Mouse (Mus musculus) mouse embryonic stem cell (cell line): ENCODE data around the gene Cfap126.
"Not testable (repeated sequence)": the region's sequence is repeated elsewhere in the genome, so short reads cannot be mapped to it uniquely, and the experiment has no call there.

Source experiments
- in situ Hi-C, 2 experiments: fragments of 300-500 bp; cut with MboI; formaldehyde crosslinking; loops; 1 replicate in 1 of 2; 3 replicates in 1 of 2; pipeline ENCODE4 v1.14.3; 2019 to 2020; ENCODE audit warnings: low sequenced_read_pairs in 2 of 2, low pct_unique_long_range_greater_than_20kb in 1 of 2, mixed read lengths in 1 of 2; ENCODE audit not compliant: unreplicated experiment in 1 of 2

Gene Cfap126

DNA sequence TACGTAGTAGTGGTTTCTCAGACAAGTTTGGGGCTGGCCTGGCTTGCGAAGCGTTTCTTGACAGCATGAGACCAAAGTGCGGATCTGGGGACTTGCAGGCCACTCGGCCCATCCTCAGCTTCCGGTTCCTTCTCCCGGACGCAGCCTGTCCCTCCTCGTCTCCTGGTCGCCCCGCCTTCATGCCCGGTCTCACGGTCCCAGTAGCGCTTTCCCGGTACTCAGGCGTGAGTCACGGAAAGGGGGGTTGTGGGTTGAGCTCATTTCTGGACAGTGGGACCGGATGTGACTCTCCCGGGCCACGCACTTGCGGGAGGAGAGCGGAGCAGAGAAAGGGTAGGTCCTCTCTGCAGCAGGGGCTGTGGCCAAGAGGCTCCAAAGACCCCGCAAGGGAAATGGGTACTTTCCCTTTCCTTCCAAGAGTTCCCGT is at the start of gene Cfap126:
Gene Cfap126 (plus strand): TSS at position 46 of the 427 bp plus-strand sequence.
- in situ Hi-C loops: loop anchor here in 1 of 2 experiments (5.0 kb wide), 1 partner anchor 108 kb away; the partner anchor contains the start of gene Tomm40l

DNA sequence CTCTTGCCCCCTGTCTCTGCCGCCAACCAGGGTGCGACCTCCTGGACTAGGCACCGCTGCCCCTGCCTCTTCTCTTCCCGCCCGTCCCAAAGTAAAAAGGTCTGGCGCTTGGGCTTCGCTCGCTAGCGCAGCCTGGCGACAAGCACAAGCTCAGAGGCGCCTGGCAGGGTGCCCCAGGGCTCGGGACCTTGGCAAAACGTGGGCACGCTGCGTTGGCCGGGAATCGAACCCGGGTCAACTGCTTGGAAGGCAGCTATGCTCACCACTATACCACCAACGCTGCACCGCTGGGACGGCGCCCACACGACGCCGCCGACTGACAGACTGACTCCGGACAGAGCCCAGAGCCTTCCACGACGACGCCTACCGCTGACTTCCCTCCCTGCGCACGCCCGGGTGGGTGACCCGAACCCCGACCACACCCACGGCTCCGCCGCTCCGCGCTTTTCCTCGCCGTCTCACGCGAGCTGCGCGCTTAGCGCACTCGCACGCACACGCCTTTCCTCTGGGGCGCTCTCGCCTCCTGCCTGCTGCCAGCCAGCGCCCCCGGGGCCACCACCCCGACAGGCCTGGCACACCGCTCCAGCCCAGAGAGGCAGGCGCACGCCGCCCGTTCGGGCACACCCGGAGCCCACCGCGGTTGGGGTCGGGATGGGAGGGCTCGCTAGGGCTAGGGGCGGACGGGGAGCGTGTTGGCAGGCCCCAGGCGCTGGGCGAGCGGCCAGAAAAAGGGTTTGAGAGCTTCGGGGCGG is 49.1 kb upstream of the Cfap126 start, which contains the start of gene Fcgr3:
Gene Fcgr3 (minus strand): TSS at position 445 of the 752 bp plus-strand sequence.
- in situ Hi-C loops: not testable (repeated sequence)

DNA sequence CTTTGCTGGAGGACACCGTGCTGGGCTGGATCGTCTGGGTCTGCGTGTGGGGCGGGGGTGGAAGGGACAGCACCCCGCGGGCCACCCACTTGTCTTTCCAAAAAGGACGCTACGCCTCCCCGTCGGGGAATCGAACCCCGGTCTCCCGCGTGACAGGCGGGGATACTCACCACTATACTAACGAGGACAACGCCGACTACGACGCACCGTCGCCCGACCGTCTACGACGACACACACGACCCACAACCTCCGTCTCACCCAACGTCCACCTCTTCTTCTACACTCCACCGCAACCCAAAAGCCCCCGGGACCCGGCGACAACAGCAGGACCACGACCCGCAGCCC is 48.5 kb upstream of the Cfap126 start:
- in situ Hi-C loops: not testable (repeated sequence)

DNA sequence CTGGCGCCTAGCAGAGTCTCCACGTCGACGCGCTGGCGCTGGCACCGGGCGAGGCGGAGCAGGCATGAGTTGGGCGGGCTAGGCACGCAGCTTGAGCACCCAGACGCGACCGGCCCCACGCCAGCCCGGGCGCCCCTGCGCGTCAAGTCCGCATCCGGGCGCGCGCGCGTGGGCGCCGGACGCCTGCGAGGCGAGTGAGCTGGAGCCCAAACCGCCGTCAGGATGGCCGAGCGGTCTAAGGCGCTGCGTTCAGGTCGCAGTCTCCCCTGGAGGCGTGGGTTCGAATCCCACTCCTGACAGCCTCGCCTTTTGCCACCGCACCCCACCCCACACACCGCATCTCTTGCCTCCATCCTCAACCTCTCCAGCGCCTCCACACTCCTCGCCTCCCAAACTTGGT is 48.0 kb upstream of the Cfap126 start:
- in situ Hi-C loops: not testable (repeated sequence)

DNA sequence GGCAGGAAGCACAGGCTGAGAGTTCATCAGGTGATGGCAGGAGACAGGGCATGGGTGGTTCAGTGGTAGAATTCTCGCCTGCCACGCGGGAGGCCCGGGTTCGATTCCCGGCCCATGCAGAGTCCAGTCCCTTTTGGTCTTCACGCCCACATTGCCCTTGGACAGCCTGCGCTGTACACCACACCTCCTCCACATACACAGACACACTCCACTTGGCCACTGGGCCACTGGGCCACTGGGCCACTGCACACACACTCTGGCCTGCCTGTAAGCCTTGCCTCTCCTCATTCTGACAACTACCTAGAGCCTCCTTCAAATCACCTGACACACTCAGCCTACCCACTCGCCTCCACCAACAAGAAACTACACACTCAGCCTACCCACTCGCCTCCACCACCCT is 47.1 kb upstream of the Cfap126 start:
- in situ Hi-C loops: not testable (repeated sequence)

DNA sequence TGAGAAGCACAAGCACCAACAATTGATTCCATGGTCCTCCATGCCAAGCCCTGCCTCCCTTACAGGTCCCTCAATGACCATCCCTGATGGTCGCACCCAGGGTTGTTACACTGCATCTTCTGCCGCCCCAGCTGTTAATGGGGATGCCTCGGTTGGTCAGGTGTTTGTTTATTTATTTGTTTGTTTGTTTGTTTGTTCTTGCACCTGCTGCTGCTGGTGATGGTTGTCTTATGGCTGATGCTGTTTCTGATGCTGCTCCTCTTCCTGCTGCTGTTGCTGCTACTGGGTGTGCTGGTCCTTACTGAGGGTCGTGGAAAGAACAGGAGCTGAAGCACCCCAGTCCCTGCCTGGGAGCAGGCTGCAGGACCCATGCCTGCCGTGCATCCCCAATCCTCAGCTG is 45.8 kb upstream of the Cfap126 start:
- in situ Hi-C loops: not testable (repeated sequence)

DNA sequence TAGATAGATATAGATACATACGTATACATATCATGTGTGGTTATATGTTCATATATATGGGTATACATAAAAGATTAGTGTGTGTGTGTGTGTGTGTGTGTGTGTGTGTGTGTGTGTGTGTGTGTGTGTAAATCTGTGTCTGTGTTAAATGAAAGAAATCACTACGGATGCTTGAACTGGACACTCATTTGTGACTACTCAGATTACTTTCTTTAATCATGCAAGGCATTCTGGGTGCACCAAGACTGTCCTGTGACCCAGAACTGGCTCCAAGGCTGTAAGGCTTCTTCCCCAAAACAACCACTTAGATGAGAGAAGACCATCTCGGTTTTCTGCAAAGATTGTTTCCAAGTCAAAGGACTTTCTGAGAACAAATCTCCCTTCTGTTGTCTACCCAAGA is 44.2 kb upstream of the Cfap126 start:
- in situ Hi-C loops: not testable (repeated sequence)

DNA sequence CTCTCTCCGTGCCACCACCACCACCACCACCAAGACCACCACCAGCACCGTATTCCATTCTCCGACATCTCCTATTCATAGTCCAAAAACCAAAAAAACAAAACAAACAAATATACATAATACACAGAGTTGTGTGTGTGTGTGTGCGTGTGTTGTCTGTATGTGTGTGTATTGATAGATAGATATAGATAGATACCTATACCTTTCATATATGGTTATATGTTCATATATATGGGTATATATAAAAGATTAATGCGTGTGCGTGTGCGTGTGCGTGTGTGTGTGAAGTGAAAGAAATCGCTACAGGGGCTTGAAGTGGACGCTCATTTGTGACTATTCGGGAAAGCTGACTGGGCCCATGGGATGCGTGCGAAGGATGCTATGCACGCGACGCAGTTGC is 42.8 kb upstream of the Cfap126 start:
- in situ Hi-C loops: not testable (repeated sequence)

DNA sequence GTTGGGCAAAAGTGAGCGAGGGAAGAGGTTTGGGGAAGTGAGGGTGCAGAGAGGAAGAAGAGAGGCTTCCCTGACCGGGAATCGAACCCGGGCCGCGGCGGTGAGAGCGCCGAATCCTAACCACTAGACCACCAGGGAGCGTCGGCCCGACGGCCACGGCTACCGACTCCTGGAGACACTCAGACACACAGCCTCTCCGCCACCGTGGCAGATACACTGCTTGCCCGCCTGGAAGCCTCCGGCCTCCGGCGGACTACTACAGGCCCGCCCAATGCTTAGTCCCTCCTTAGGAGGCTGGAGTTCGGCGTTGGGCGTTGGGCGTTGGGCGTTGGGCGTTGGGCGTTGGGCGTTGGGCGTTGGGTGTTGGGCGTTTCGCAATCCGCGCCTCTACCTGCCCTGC is 42.0 kb upstream of the Cfap126 start:
- in situ Hi-C loops: not testable (repeated sequence)

DNA sequence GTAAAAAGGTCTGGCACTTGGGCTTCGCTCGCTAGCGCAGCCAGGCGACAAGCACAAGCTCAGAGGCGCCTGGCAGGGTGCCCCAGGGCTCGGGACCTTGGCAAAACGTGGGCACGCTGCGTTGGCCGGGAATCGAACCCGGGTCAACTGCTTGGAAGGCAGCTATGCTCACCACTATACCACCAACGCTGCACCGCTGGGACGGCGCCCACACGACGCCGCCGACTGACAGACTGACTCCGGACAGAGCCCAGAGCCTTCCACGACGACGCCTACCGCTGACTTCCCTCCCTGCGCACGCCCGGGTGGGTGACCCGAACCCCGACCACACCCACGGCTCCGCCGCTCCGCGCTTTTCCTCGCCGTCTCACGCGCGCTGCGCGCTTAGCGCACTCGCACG is 41.5 kb upstream of the Cfap126 start:
- in situ Hi-C loops: not testable (repeated sequence)

DNA sequence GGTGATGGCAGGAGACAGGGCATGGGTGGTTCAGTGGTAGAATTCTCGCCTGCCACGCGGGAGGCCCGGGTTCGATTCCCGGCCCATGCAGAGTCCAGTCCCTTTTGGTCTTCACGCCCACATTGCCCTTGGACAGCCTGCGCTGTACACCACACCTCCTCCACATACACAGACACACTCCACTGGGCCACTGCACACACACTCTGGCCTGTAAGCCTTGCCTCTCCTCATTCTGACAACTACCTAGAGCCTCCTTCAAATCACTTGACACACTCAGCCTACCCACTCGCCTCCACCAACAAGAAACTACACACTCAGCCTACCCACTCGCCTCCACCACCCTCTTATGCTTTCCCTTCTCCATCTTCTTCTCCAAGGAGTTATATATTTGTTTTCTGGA is 39.4 kb upstream of the Cfap126 start:
- in situ Hi-C loops: not testable (repeated sequence)

DNA sequence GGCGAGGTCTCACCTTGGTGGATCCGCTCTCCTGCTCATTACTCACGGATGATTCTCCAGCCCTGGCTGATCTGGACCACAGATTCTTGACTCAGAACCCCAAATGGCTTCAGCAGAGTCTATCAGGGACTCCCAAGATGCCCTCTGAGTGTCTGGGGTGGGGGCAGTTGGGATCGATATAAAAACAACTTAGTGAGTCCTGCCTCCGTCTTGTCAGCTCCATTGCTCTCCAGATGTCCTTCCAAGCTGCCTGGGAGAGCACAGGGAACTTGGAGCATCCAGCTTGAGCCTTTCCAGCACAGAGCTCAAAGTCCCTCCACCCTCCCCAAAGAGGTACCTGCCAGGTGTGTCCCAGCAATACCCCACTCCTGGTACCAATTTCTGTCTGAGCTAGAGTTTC is 37.5 kb upstream of the Cfap126 start:
- in situ Hi-C loops: not testable (repeated sequence)

DNA sequence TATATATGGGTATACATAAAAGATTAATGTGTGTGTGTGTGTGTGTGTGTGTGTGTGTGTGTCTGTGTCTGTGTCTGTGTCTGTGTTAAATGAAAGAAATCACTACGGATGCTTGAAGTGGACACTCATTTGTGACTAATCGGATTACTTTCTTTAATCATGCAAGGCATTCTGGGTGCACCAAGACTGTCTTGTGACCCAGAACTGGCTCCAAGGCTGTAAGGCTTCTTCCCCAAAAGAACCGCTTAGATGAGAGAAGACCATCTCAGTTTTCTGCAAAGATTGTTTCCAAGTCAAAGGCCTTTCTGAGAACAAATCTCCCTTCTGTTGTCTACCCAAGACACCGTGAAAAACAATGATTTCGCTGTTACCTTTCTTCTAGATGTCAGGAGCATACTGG is 36.5 kb upstream of the Cfap126 start:
- in situ Hi-C loops: not testable (repeated sequence)

DNA sequence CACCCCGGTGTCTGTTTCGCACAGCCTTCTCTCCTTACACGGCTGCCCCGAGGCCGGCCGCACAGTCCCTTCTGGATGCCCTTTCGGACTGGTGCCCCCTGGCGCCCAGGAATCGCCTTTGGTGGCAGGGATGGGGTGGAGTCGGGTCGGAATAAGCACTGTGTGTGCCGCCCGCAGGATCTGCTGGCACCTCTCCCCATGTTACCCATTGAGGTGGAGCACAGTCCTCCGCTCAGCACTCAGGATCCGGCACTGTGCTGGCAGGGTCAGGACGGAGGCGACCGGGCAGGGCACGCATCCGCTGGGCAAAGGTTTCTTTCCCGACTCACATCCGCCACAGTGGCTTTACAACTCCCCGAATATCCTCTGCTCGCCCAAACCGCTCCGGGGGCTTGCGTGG is 35.8 kb upstream of the Cfap126 start:
- in situ Hi-C loops: not testable (repeated sequence)

DNA sequence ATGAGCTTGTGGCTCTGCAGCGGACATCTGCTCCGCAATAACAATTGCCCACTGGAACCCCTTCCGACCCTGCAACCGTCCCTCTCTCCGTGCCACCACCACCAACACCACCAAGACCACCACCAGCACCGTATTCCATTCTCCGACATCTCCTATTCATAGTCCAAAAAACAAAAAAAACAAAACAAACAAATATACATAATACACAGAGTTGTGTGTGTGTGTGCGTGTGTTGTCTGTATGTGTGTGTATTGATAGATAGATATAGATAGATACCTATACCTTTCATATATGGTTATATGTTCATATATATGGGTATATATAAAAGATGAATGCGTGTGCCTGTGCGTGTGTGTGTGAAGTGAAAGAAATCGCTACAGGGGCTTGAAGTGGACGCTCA is 35.3 kb upstream of the Cfap126 start:
- in situ Hi-C loops: not testable (repeated sequence)

DNA sequence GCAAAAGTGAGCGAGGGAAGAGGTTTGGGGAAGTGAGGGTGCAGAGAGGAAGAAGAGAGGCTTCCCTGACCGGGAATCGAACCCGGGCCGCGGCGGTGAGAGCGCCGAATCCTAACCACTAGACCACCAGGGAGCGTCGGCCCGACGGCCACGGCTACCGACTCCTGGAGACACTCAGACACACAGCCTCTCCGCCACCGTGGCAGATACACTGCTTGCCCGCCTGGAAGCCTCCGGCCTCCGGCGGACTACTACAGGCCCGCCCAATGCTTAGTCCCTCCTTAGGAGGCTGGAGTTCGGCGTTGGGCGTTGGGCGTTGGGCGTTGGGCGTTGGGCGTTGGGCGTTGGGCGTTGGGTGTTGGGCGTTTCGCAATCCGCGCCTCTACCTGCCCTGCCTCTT is 34.4 kb upstream of the Cfap126 start:
- in situ Hi-C loops: not testable (repeated sequence)

DNA sequence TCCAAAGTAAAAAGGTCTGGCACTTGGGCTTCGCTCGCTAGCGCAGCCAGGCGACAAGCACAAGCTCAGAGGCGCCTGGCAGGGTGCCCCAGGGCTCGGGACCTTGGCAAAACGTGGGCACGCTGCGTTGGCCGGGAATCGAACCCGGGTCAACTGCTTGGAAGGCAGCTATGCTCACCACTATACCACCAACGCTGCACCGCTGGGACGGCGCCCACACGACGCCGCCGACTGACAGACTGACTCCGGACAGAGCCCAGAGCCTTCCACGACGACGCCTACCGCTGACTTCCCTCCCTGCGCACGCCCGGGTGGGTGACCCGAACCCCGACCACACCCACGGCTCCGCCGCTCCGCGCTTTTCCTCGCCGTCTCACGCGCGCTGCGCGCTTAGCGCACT is 33.9 kb upstream of the Cfap126 start:
- in situ Hi-C loops: not testable (repeated sequence)

DNA sequence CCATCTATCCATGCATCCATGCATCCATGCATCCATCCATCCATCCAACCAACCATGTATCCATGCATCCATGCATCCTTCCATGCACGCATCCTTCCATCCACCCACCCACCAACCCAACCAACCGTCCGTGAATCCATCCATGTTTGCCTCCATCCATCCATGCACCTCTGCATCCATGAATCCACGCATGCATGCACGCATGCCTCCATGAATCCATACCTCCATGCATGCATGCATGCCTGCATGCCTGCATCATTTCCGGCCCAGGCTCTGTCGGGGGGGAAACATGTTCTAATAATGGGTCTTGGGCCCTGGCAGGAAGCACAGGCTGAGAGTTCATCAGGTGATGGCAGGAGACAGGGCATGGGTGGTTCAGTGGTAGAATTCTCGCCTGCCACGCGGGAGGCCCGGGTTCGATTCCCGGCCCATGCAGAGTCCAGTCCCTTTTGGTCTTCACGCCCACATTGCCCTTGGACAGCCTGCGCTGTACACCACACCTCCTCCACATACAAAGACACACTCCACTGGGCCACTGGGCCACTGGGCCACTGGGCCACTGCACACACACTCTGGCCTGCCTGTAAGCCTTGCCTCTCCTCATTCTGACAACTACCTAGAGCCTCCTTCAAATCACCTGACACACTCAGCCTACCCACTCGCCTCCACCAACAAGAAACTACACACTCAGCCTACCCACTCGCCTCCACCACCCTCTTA is 32.0 kb upstream of the Cfap126 start:
- in situ Hi-C loops: not testable (repeated sequence)

DNA sequence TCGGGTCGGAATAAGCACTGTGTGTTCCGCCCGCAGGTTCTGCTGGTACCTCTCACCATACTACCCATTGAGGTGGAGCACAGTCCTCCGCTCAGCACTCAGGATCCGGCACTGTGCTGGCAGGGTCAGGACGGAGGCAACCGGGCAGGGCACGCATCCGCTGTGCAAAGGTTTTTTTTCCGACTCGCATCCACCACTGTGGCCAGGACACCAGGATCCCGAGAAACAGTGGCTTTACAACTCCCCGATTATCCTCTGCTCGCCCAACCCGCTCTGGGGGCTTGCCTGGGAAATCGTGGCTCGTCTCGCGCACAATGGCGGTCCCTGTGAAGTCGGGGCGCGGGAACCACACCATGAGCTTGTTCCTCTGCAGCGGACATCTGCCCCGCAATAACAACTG is 28.0 kb upstream of the Cfap126 start:
- in situ Hi-C loops: no loop called here
